Mouse (Mus musculus): ENCODE data around the gene Mtss1l. TPM values are rescaled to one million over a fixed set of nuclear protein-coding genes. Genes with fewer than 3 reads are reported as not detected.

Gene Mtss1l
- polyA plus RNA-seq, 1 experiment from 2014 or later = 6.0 TPM

GRCm38 (mm10) chr8:110719898-110720653, 1.2 kb upstream of the Mtss1l start:
- Histone ChIP-seq H3K4me1 (peaks cover 86% of the 10 kb centered on the region), H3K9ac (0 out of 2 replicates have a peak overlapping the region, but pooled peaks have one; percentile 42), H3K27me3 (replicated peaks) (no peaks in the 10 kb centered on the region), H3K27ac (replicated peaks) (peak overlapping the region; percentile 95), H3K4me2 (0 out of 2 replicates have a peak overlapping the region, but pooled peaks have one; percentile 91), H3K4me3 (no peak overlapping the region), H3K36me3 (peaks cover 14% of the 10 kb centered on the region), H3K9me3 (no peaks in the 10 kb centered on the region)
- ATAC-seq (ENCODE audit: extremely low read depth, insufficient number of reproducible peaks, low FRiP score, low TSS enrichment) = no peak
- WGBS = 57% methylated on average over 6 of the region's 6 CpGs

DNA sequence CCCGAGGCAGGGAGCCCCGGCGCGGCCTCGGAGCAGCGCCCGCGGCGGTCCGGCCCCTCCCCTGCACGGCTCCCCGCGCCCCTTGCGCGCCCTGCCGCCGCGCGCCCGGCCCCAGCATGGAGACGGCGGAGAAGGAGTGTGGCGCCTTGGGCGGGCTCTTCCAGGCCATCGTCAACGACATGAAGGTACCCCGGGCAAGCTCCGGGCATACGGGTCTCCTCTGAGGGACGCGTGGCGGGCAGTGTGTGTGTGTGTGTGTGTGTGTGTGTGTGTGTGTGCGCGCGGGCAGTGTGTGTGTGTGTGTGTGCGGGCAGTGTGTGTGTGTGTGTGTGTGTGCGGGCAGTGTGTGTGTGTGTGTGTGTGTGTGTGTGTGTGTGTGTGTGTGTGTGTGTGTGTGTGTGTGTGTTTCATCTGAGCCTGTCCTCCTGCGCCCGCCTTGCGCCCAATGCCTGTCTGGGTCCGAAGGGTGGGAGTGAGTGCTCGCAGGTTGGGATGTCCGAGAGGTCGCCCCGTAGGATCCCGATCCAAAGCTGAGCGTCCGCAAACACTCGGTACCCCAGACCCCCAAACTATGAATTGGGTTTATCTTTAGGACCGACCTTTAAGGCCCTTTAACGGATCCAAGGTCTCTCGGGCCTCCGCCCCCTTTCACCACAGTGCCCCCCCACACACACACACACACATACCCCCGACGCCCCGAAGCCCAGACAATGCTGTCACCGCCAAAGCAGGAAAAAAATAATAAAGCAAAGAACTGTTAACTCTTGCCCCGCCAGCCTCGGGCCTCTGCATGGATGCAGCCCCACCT, 534 bp downstream of the Mtss1l start:
- Histone ChIP-seq H3K36me3 (peaks cover 27% of the 10 kb centered on the region), H3K9me3 (no peaks in the 10 kb centered on the region), H3K9ac (peak overlapping the region; percentile 97), H3K4me3 (peak overlapping the region; percentile 86), H3K4me2 (peak overlapping the region; percentile 91), H3K4me1 (peaks cover 83% of the 10 kb centered on the region), H3K27me3 (replicated peaks) (no peaks in the 10 kb centered on the region), H3K27ac (replicated peaks) (peak overlapping the region; percentile 95)
- ATAC-seq (ENCODE audit: extremely low read depth, insufficient number of reproducible peaks, low FRiP score, low TSS enrichment) = peak; percentile 16; the same call in 1 of the 2 replicates
- WGBS = 1% methylated on average over 44 of the region's 59 CpGs

DNA sequence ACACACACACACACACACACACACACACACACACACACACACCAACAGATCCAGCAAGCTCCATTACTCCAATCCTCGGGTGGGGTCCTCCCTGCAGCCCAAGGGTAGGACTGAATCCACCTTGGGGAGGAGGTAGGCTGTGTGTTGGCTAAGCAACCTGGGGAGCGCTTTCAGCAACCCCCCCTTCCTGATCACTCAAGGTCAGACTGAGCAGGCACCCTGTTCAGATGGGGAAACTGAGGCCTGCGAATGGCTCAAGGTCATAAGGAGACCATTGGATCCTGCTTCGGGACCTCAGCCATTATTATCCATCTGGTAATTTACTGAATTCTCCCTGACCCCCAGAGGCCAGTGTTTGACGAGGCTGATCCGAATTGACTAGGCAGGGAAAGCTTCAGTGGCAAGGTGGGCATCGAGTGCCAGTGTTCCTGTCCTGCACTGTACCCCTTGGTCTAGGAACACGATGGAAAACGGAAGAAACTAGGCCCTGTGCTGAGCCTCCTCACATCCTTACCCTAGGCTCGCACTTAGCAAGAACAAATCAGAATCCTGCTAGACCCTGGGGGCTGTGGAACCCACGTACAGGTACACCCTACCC, 1.2 kb downstream of the Mtss1l start:
- Histone ChIP-seq H3K4me1 (peaks cover 79% of the 10 kb centered on the region), H3K4me3 (peak overlapping the region; percentile 86), H3K9me3 (no peaks in the 10 kb centered on the region), H3K27ac (replicated peaks) (peak overlapping the region; percentile 39), H3K36me3 (peaks cover 34% of the 10 kb centered on the region), H3K9ac (peak overlapping the region; percentile 97), H3K4me2 (peak overlapping the region; percentile 91), H3K27me3 (replicated peaks) (no peaks in the 10 kb centered on the region)
- 52% methylated on average over 11 of the region's 11 CpGs for WGBS
- ATAC-seq (ENCODE audit: extremely low read depth, insufficient number of reproducible peaks, low FRiP score, low TSS enrichment) = no peak

- H3K36me3 ChIP-seq = peaks cover 53% of the 10 kb centered on the region
- H3K4me2 ChIP-seq = peak overlapping the region; percentile 14; the same call in 1 of the 2 replicates
- no peaks in the 10 kb centered on the region for H3K9me3 ChIP-seq
- no peak overlapping the region; the same call in 1 of the 2 replicates for H3K4me3 ChIP-seq
- peaks cover 62% of the 10 kb centered on the region for H3K4me1 ChIP-seq
- no peak for ATAC-seq (ENCODE audit: extremely low read depth, insufficient number of reproducible peaks, low FRiP score, low TSS enrichment)
- H3K27me3 ChIP-seq (replicated peaks) = no peaks in the 10 kb centered on the region
- H3K9ac ChIP-seq = peak overlapping the region; percentile 62
- peak overlapping the region; percentile 29; the same call in 1 of the 2 replicates for H3K27ac ChIP-seq (replicated peaks)
- 72% methylated on average over 3 of the region's 3 CpGs for WGBS
These were observed 3.2 kb downstream of the Mtss1l start for GRCm38 (mm10) chr8:110724493-110724892.

DNA sequence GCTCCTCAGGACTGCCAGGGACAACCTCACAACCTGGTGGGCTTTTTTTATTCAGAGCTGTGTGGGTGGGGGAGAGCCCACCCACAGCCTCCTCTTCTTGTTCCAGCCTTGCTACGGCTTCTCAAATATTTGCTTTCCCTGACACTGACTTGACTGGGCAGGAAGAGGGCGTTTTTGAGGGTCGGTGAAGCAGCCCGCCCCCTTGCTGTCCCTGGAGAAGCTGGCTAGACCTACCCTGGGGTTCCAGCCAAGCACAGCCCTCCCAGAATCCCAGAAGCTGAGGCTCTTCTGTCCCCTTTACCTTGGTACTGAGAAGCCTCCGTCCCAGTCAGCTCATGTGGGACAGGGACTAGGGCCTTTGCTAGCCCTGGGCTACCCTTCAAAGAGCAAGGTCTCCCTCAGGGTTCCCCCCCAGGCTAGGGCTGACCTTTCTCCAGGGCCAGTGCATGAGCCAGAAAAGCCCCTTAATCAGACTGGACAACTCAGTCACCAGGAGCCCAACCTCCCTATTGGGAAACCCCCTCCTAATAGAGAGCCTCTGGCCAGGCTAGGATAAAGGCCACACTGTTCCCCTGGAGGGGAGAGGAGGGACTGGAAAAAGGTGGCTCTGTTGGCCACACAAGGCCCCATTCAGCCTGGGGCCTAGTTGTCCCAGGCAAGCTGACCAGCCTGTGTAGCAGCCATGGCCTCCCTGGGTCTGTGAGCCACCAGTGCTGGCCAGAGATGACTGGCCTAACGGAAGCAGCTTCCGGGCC, 4.0 kb downstream of the Mtss1l start:
- H3K36me3 ChIP-seq = peaks cover 61% of the 10 kb centered on the region
- ATAC-seq (ENCODE audit: extremely low read depth, insufficient number of reproducible peaks, low FRiP score, low TSS enrichment) = no peak
- peaks cover 55% of the 10 kb centered on the region for H3K4me1 ChIP-seq
- no peaks in the 10 kb centered on the region for H3K27me3 ChIP-seq (replicated peaks)
- no peak overlapping the region for H3K4me3 ChIP-seq
- peak overlapping the region; percentile 62 for H3K9ac ChIP-seq
- WGBS = 54% methylated on average over 7 of the region's 7 CpGs
- no peaks in the 10 kb centered on the region for H3K9me3 ChIP-seq
- H3K27ac ChIP-seq (replicated peaks) = peak overlapping the region; percentile 29
- peak overlapping the region; percentile 14; the same call in 1 of the 2 replicates for H3K4me2 ChIP-seq

GRCm38 (mm10) chr8:110726893-110727292, 5.6 kb downstream of the Mtss1l start:
- peak overlapping the region; percentile 50; the same call in 1 of the 2 replicates for H3K9ac ChIP-seq
- H3K4me1 ChIP-seq = peaks cover 48% of the 10 kb centered on the region
- peaks cover 77% of the 10 kb centered on the region for H3K36me3 ChIP-seq
- H3K9me3 ChIP-seq = no peaks in the 10 kb centered on the region
- no peak overlapping the region for H3K4me3 ChIP-seq
- no peaks in the 10 kb centered on the region for H3K27me3 ChIP-seq (replicated peaks)
- no peak overlapping the region for H3K4me2 ChIP-seq
- H3K27ac ChIP-seq (replicated peaks) = no peak overlapping the region
- ATAC-seq (ENCODE audit: extremely low read depth, insufficient number of reproducible peaks, low FRiP score, low TSS enrichment) = no peak
- 8% methylated on average over 18 of the region's 18 CpGs for WGBS

GRCm38 (mm10) chr8:110731346-110731859, 10.1 kb downstream of the Mtss1l start:
- 88% methylated on average over 8 of the region's 8 CpGs for whole genome bisulfite sequencing
- Histone ChIP-seq H3K4me3 (no peak overlapping the region), H3K36me3 (peaks cover 100% of the 10 kb centered on the region), H3K4me2 (no peak overlapping the region), H3K4me1 (peaks cover 5% of the 10 kb centered on the region; the same call in 1 of the 2 replicates), H3K9me3 (no peaks in the 10 kb centered on the region), H3K27ac (replicated peaks) (no peak overlapping the region), H3K27me3 (replicated peaks) (no peaks in the 10 kb centered on the region), H3K9ac (no peak overlapping the region)
- ATAC-seq (ENCODE audit: extremely low read depth, insufficient number of reproducible peaks, low FRiP score, low TSS enrichment) = no peak

- no peak overlapping the region for H3K9ac ChIP-seq
- no peak overlapping the region for H3K27ac ChIP-seq (replicated peaks)
- no peaks in the 10 kb centered on the region for H3K4me1 ChIP-seq
- no peak overlapping the region for H3K4me3 ChIP-seq
- H3K4me2 ChIP-seq = no peak overlapping the region
- no peaks in the 10 kb centered on the region for H3K9me3 ChIP-seq
- 90% methylated on average over 8 of the region's 8 CpGs for WGBS
- no peaks in the 10 kb centered on the region for H3K27me3 ChIP-seq (replicated peaks)
- ATAC-seq (ENCODE audit: extremely low read depth, insufficient number of reproducible peaks, low FRiP score, low TSS enrichment) = no peak
- peaks cover 100% of the 10 kb centered on the region for H3K36me3 ChIP-seq
These were observed 11.8 kb downstream of the Mtss1l start for GRCm38 (mm10) chr8:110733036-110733435.

GRCm38 (mm10) chr8:110738591-110739195, 17.4 kb downstream of the Mtss1l start:
- no peak overlapping the region for H3K27ac ChIP-seq (replicated peaks)
- no peak overlapping the region for H3K4me3 ChIP-seq
- no peaks in the 10 kb centered on the region for H3K27me3 ChIP-seq (replicated peaks)
- H3K4me1 ChIP-seq = no peaks in the 10 kb centered on the region
- H3K36me3 ChIP-seq = peaks cover 72% of the 10 kb centered on the region
- no peak overlapping the region for H3K9ac ChIP-seq
- H3K4me2 ChIP-seq = no peak overlapping the region
- 89% methylated on average over 35 of the region's 35 CpGs for WGBS
- ATAC-seq (ENCODE audit: extremely low read depth, insufficient number of reproducible peaks, low FRiP score, low TSS enrichment) = peak; percentile 26; the same call in 1 of the 2 replicates
- H3K9me3 ChIP-seq = no peaks in the 10 kb centered on the region

DNA sequence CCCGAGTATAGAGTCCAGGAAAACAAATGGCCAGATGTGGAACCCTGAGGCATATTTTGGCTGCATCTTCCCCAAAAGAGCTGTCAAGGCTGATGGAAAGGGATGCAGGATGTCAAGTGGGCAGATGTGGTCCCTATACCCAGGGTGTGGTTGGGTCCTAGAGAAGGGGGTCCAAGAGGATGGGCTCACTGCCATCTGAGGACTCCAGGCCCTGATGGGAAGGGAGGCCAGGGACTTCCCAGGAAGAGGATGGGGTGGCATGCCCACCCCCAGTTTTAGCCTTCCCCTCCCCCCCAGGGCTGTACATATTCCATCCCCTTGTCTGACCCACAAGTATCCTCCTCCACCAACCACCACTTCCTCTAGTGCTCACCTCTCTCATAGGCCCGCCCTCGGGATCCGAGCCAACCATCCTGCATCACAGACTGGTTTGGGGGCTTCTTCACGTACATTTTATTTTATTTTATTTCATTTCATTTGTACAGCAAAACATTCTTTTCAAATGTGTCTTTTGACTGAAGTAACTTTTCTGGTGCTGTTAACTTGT, 19.4 kb downstream of the Mtss1l start:
- Histone ChIP-seq H3K9ac (no peak overlapping the region), H3K9me3 (no peaks in the 10 kb centered on the region), H3K27ac (replicated peaks) (no peak overlapping the region), H3K4me3 (no peak overlapping the region), H3K36me3 (peaks cover 52% of the 10 kb centered on the region), H3K4me1 (peaks cover 10% of the 10 kb centered on the region), H3K27me3 (replicated peaks) (no peaks in the 10 kb centered on the region), H3K4me2 (no peak overlapping the region)
- ATAC-seq (ENCODE audit: extremely low read depth, insufficient number of reproducible peaks, low FRiP score, low TSS enrichment) = no peak
- WGBS = 75% methylated on average over 5 of the region's 5 CpGs

All from heart, embryonic 13.5 days (tissue).